Mouse (Mus musculus) cortical plate, adult 2 months (tissue): ENCODE data around the gene Pik3r5. TPM values are rescaled to one million over a fixed set of nuclear protein-coding genes. Genes with fewer than 3 reads are reported as not detected.
A peak's percentile ranks its signal among the peaks of the same experiment; 100 is the strongest.

Experiments
- H3K27ac ChIP-seq: fragments of 200-500 bp; 2 replicates; pipeline ENCODE4 v1.5.1; 2012; ENCODE audit warnings: low read length, control low read depth, inconsistent platforms; ENCODE audit not compliant: insufficient read depth
- H3K4me1 ChIP-seq: fragments of 200-500 bp; 2 replicates; pipeline ENCODE4 v1.6.1; 2011; ENCODE audit warnings: low read length; ENCODE audit not compliant: control insufficient read depth, insufficient read depth
- H3K4me3 ChIP-seq: fragments of 200-500 bp; 2 replicates; pipeline ENCODE4 v1.5.1; 2011; ENCODE audit warnings: mild to moderate bottlenecking, low read length, control low read depth; ENCODE audit not compliant: insufficient read depth
- CTCF ChIP-seq: fragments of 200-500 bp; IDR thresholded peaks from 2 replicates; pipeline ENCODE4 v1.5.1; 2011; ENCODE audit warnings: mild to moderate bottlenecking, control low read depth, low read length; ENCODE audit not compliant: insufficient read depth; ENCODE audit errors: extremely low read depth
- POLR2A ChIP-seq: fragments of 200-500 bp; IDR thresholded peaks from 2 replicates; pipeline ENCODE4 v1.6.1; 2011; ENCODE audit warnings: mild to moderate bottlenecking, low read length, control low read depth; ENCODE audit not compliant: insufficient read depth; ENCODE audit errors: extremely low read depth
- polyA plus RNA-seq: library from polyadenylated mRNA; depleted of rRNA; stranded (reverse); fragments of >200 nt; gene quantifications from 2 replicates; pipeline ENCODE4 v1.2.3, GENCODE M21; 2012; rRNA removed

Pik3r5 gene
- 2.2 and 2.6 TPM in 2 replicates for polyA plus RNA-seq

DNA sequence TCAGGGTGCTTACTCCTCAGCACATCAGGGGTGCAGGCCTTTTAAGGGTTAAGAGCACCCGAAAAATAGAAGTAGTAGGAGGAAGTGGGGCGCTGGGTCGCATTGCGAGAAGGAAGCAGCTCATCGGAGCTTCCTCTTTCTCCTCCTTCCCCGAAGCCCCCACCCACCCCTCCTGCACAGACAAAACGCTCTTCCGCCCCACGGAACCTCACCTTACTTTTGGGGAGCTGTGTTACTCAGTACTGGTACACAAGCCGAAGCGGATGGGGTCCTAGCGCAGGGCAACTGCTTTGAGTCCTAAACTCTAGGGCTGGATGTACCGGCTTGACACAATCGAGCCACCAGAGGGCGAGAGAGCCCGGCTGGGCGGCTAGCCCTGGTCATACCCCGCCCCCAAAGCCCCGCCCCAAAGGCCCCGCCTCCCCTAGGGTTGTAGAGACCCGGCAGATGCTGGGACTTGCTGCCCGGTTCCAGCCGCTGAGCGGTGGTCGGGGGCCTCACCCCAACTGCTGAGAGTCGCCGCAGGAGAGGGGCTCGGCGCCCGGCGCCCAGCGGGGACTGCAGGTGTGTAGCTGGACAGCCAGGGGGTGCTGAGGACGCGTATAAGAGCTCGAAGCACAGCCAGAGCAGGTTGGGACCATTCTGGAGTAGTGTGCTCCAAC is at the start of gene Pik3r5:
Pik3r5 (plus strand) TSS at position 423 of the 662 bp plus-strand sequence.
- H3K27ac ChIP-seq = no peak within 1 kb of the TSS
- TF ChIP-seq CTCF (peak; percentile 41), POLR2A (no peak)
- H3K4me1 ChIP-seq = no peaks in the 10 kb centered on the region
- H3K4me3 ChIP-seq = peak within 1 kb of the TSS; percentile 18

DNA sequence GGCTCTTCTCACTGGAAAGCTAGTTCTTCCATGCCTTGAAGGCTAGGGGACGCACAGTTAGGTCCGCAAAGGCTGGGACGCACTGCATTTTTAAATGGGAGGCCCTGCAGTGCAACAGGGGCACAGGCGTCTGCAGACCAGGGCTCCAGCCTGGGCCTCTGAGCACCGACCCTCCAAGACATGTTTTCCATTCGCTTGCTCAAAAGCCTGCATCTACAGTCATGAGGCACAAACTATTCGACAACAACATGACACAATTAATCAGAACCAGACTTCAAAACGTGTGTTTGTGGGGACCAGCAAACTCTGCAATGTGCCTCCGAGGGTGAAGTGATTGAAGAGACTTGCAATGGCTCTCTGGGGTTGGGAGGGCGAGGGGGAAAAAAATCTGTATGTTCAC is 48.4 kb upstream of the Pik3r5 start:
- no peak overlapping the region for H3K27ac ChIP-seq
- H3K4me3 ChIP-seq = no peak overlapping the region
- TF ChIP-seq CTCF (no peak), POLR2A (no peak)
- no peaks in the 10 kb centered on the region; the same call in 1 of the 2 replicates for H3K4me1 ChIP-seq

DNA sequence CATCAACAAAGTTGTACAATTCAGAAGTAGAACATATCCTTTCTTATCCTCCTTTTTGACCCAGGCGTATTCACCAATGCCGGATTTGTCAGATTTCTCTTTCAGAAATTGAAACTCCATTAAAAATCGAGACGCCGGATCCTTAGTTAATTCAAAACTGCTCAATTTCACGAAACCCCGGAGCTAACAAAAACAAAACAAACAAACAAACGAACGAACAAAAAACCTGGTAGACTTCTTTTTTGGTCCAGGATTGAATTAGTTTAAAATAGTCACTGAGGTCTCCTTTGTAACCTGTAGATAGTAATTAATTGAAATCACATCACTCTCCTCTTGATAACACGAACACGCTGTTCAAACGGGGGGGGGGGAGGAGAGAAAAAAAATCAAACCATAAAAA is 47.8 kb upstream of the Pik3r5 start:
- TF ChIP-seq POLR2A (no peak), CTCF (no peak)
- no peaks in the 10 kb centered on the region; the same call in 1 of the 2 replicates for H3K4me1 ChIP-seq
- peak overlapping the region; percentile 35; the same call in 1 of the 2 replicates for H3K4me3 ChIP-seq
- H3K27ac ChIP-seq = no peak overlapping the region

- TF ChIP-seq CTCF (no peak), POLR2A (no peak)
- H3K4me3 ChIP-seq = peak overlapping the region; percentile 35
Measured at GRCm38 (mm10) chr11:68384592-68385020, 47.3 kb upstream of the Pik3r5 start.

DNA sequence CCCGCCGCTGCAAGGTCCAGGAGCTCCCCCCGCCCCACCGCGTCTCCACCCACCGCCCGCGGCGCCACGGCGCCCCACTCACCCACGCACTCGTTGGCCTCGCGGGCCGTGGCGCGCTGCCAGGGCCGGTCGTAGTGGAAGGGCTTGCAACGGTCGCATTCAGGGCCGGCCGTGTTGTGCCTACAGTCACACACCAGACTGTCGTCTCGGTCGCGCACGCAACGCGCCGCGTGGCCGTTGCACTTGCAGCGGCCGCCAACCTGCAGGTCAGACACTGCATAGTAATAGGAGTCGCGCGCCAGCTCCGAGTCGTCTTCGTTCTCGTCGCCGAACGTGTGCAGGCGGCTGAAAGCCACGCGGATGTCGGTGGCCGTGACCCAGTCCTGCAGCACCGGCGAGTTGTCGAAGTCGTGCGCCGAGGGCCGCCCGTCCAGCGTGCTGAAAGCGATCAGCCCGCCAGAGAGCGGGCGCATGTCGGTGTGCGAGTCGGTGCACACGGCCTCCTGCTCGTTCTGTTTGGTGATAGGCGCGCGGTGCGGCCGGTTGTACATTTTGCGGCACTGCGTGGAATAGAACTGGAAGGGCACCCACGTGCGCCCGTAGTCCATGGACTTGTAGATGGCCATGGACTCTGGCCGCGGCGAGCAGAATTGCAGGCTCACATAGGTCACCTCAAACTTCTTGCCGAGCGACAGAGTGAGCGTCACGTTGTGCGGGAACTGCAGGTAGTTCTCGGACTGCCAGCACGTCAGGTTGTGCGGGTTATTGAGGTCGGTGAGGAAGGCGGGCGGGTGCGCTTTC is 46.7 kb upstream of the Pik3r5 start:
- peak overlapping the region; percentile 35 for H3K4me3 ChIP-seq
- no peak overlapping the region for H3K27ac ChIP-seq
- H3K4me1 ChIP-seq = no peaks in the 10 kb centered on the region; the same call in 1 of the 2 replicates
- TF ChIP-seq POLR2A (no peak), CTCF (no peak)

More at GRCm38 (mm10) chr11:68384592-68385020, 47.3 kb upstream of the Pik3r5 start:
- H3K27ac ChIP-seq = no peak overlapping the region
- H3K4me1 ChIP-seq = no peaks in the 10 kb centered on the region; the same call in 1 of the 2 replicates

DNA sequence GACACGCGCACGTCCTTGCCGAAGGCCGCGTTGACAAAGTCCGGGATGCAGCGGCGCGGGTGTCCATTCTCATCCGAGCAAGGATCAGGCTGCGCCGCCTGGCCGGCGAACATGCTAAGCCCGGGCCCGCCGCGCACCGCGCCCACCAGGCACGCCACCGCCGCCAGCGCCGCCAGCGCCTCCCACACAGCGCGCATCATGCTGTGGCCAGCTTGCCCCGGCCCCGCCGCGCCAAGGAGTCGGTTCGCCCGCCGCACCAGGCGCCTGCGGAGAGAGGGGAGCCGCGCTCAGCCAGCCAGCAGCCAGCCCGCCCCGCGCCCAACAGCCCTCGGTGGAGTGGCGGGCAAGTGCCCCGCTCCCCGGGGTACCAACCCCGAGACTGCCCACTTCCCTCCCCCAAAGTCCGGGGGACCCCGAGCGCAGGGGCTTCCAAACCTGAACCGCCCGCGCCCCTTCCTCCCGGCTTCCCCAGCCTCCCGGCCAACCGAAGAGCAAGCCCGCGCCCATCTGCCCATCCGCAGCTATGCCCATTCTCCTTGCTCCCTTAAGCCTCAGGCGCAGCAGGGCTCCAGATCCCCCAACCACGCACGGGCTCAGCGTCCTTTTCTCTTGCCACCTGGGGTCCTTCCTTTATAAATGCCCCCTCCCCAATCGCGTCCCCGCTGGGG is 45.9 kb upstream of the Pik3r5 start:
- Histone ChIP-seq H3K27ac (no peak overlapping the region), H3K4me3 (peak overlapping the region; percentile 45), H3K4me1 (no peaks in the 10 kb centered on the region; the same call in 1 of the 2 replicates)
- no peak for TF ChIP-seq CTCF
- TF ChIP-seq POLR2A = no peak

DNA sequence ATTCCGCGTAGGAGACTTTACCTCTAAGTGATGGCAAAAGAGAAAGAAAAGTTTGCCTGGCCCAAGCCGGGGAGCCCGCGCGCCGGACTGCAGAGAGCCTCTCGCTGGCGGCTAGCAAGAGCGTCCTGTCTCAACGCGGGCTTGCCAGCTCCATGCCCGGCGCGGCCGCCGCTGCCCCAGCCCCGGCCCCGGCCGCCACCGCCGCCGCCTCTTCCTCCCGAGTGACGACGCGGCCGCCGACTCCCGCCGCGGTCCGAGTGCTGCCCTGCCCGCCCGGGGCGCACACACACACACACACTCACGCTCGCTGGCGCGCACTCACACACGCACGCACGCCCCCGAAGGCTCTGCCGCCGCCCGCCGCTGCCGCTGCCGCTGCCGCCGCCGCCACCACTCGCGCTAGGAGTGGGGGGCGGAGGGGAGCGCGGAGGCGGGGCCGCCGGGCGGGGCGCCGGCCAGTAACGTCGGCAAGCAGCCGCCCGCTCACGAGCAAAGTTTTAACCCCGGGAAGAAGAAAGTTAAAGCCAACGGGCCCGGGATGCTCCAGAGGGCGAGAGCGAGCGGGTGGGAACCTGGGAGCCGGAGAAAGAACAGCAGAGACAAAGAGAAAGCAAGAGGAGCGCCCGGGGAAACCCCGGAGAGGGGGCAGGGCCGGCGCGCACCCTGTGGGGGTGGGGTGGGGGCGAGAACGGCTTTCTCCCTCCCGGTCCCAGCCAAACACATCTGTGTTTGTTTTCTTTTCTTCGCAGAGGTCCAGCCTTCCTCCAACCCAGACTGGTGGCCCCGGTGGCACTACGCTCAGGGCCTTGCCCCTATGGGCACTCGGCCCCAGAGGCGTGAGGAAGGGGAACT is 45.1 kb upstream of the Pik3r5 start:
- Histone ChIP-seq H3K4me1 (no peaks in the 10 kb centered on the region; the same call in 1 of the 2 replicates), H3K4me3 (peak overlapping the region; percentile 45), H3K27ac (no peak overlapping the region)
- no peak for TF ChIP-seq CTCF
- TF ChIP-seq POLR2A = no peak

DNA sequence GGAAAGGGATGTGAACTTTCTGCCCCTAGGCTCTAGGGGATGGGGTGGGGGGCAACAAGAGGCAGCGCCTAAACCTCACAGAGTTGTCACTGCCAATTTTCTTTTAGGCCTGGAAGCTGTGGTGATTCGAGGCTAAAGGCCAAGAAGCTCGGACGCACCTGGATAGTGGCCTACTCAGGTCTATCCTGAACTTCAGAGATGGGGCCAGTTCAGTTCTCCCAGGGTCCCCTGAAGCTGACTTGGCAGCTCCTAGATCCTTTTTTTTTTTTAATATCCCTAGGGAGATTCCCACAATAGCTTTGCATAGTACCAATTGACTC is 44.5 kb upstream of the Pik3r5 start:
- no peaks in the 10 kb centered on the region; the same call in 1 of the 2 replicates for H3K4me1 ChIP-seq
- peak overlapping the region; percentile 45; the same call in 1 of the 2 replicates for H3K4me3 ChIP-seq
- no peak for TF ChIP-seq POLR2A
- no peak for TF ChIP-seq CTCF
- H3K27ac ChIP-seq = no peak overlapping the region

GRCm38 (mm10) chr11:68387971-68388654 is 43.8 kb upstream of the Pik3r5 start:
- H3K27ac ChIP-seq = no peak overlapping the region
- H3K4me3 ChIP-seq = no peak overlapping the region
- TF ChIP-seq POLR2A = no peak
- TF ChIP-seq CTCF = no peak
- no peaks in the 10 kb centered on the region; the same call in 1 of the 2 replicates for H3K4me1 ChIP-seq
